In the genomic region with DNA sequence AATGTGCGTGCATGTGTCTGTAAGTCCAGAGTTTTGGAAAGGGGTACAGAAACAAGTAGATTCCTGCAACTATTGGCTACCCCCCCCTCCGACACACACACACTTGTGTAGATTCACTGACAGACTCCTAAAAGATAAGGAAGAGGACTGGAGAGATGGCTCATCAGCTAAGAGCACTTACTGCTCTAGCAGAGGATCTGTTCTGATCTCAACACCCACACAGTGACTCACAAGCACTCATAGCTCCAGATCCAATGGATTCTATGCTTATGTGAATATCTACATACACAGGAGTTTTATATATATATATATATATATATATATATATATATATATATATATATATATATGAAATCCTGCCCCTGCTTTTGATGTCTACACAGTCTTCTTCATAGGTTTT, we compare ENCODE assay signal across 20 mouse cellular contexts.
DNase-seq lines count a peak whose midpoint lies in the region; ATAC-seq lines count a peak whose summit lies in the region.
"Had no signal": no experiment of that assay in that cellular context is flagged by ENCODE, and none has a peak within 500 bp of the region (broad histone marks: within the 10 kb centered on the region; RNA-seq: fewer than 3 reads in every experiment).

No protein-coding gene starts in this region.

- H3K9me3 ChIP-seq in intestine, embryonic 16.5 days (ENCODE audit: control insufficient read depth, low read length) = no peaks in the 10 kb centered on the region

- no peak overlapping the region for H3K9ac ChIP-seq in intestine, embryonic 16.5 days (ENCODE audit: low read depth, low read length)

- H3K4me1 ChIP-seq in intestine, embryonic 16.5 days (ENCODE audit: control insufficient read depth, insufficient read depth, low read length) = no peaks in the 10 kb centered on the region

- DNase-seq in frontal cortex, postnatal 10 days (ENCODE audit: low spot score in 2 of 2) = no peak
- DNase-seq in brain, adult 2 months (ENCODE audit: low read depth, low spot score) = peak; percentile 54
- DNase-seq: adrenal gland, adult 2 months; adrenal gland, adult 8-10 months; adrenal gland, postnatal 10 days; adrenal gland, postnatal 14 days; adrenal gland, postnatal 25 days; adrenal gland, postnatal 36 days; B cell, adult 2 months; cerebellum, adult 11 months; cerebellum, adult 11-12 months; cerebellum, adult 18-20 months; cerebellum, adult 2 months had no signal

- no peak overlapping the region for H3K27ac ChIP-seq in intestine, embryonic 16.5 days (ENCODE audit: low read length)

- no peak overlapping the region for H3K4me2 ChIP-seq in intestine, embryonic 16.5 days (ENCODE audit: low read depth, low read length)

- peak; percentile 65; the same call in 1 of the 2 replicates for ATAC-seq in frontal cortex, adult (ENCODE audit: low TSS enrichment)
- no peak for ATAC-seq in intestine, embryonic 16.5 days
- ATAC-seq: activated CD4-positive, CD25-positive, alpha-beta regulatory T cell, adult 4 months; CD4-positive, CD25-positive, alpha-beta regulatory T cell, adult 4 months; Patski had no signal

- no peaks in the 10 kb centered on the region for H3K36me3 ChIP-seq in intestine, embryonic 16.5 days (ENCODE audit: control insufficient read depth, insufficient read depth, low read length)
- H3K36me3 ChIP-seq: G1E had no signal

- WGBS in intestine, embryonic 16.5 days = 84% methylated on average over 2 of the region's 2 CpGs

- H3K4me3 ChIP-seq in intestine, embryonic 16.5 days (ENCODE audit: low read length) = no peak overlapping the region

- no peaks in the 10 kb centered on the region for H3K27me3 ChIP-seq in intestine, embryonic 16.5 days (replicated peaks; ENCODE audit: control insufficient read depth, insufficient read depth, low read length)
- H3K27me3 ChIP-seq: CH12.LX, Patski had no signal
